Mouse (Mus musculus): Measurements from ENCODE around the gene Ube4b. TPM values are rescaled to one million over a fixed set of nuclear protein-coding genes. Genes with fewer than 3 reads are reported as not detected.

The Ube4b gene
- polyA plus RNA-seq, 1 experiment from 2014 or later: 39.0 TPM

DNA sequence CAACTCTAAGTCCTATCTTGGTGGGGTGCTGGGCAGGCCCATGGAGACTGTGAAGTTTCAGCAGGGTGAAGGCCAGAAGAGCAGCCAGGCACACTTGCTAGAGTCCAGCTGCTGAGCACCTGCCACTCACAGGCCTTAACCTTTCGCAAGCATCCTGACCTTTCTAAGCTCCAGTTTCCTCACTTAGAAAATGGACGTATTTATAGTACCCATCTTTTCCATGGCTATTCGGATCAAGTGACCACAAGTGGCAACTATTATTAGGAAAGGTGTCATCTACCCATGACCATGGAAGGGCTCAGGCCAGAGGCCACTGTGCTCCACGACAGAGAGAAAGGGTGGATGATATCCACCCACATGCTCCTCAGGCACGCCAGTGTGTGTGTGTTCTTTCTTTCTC lies 80.7 kb downstream of the Ube4b start:
- Histone ChIP-seq H3K27me3 (replicated peaks) (no peaks in the 10 kb centered on the region), H3K4me3 (replicated peaks) (no peak overlapping the region), H3K9me3 (no peaks in the 10 kb centered on the region), H3K27ac (no peak overlapping the region), H3K4me2 (replicated peaks) (no peak overlapping the region), H3K36me3 (peaks cover 45% of the 10 kb centered on the region), H3K9ac (no peak overlapping the region), H3K4me1 (replicated peaks) (no peaks in the 10 kb centered on the region)
- no peak for ATAC-seq
- 85% methylated on average over 5 of the region's 5 CpGs for WGBS

DNA sequence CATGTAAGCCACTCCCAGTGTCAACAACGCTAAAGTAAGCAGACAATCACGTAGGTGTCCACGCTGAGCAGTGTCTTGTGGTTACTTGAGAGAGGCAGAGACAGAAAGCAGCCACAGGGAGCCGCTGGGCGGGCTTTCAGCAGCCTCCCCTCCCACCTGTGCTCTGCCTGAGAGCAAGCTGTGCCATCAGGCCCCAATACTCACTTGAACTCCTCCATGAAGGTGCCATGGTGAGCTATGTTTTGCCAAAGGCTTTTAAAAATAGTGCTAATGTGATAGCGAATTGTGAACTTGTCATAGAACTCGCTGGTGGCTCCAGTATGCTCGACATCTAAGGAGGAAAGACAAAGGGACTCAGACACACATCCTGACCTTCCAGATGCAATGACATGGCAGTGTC lies 82.2 kb downstream of the Ube4b start:
- Histone ChIP-seq H3K4me1 (replicated peaks) (no peaks in the 10 kb centered on the region), H3K4me3 (replicated peaks) (no peak overlapping the region), H3K27me3 (replicated peaks) (no peaks in the 10 kb centered on the region), H3K9ac (no peak overlapping the region), H3K36me3 (peaks cover 37% of the 10 kb centered on the region), H3K9me3 (no peaks in the 10 kb centered on the region), H3K4me2 (replicated peaks) (no peak overlapping the region), H3K27ac (no peak overlapping the region)
- no peak for ATAC-seq
- 76% methylated on average over 8 of the region's 8 CpGs for WGBS

- 60% methylated on average over 2 of the region's 2 CpGs for WGBS
- Histone ChIP-seq H3K4me2 (replicated peaks) (no peak overlapping the region), H3K9me3 (no peaks in the 10 kb centered on the region), H3K4me1 (replicated peaks) (no peaks in the 10 kb centered on the region), H3K9ac (no peak overlapping the region), H3K27ac (no peak overlapping the region), H3K36me3 (peaks cover 33% of the 10 kb centered on the region), H3K4me3 (replicated peaks) (no peak overlapping the region), H3K27me3 (replicated peaks) (no peaks in the 10 kb centered on the region)
- ATAC-seq: peak; percentile 31
These were observed 85.9 kb downstream of the Ube4b start for GRCm38 (mm10) chr4:149340680-149341079.

DNA sequence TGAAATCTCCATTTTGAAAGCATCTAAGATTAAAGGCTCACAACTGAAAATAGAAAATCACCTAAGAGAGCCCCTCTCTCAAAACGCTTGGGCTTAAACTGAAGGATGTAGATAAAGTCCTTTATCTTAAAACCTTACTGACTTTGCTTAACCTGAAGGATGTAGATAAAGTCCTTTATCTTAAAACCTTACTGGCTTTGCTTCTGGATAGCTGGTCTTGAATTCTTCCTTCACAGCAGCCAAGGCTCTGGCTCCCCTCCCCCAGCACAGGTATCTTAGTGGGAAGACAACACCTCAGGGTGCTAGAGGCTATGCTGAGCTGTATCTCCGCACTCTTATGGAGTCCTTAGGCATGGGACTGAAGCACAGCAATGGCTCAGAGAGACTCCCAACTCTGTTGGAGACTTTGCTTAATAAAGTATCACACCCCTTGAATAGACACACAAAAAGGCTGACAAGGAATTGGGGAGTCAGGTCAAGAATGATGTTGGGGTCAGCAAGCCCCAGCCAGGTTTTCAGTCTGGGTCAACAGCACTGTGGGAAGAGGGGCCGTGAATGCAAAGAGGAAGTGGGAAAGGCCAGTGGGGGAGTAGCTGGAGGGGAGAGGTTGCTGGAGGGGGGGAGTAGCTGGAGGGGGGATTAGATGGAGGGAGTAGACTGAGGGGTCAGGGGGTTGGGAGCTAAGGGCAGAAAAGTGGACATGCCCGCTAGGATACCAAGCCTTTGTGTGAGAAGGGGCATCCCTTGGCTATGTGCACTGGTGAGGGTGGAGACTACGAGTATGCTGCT lies 86.9 kb downstream of the Ube4b start:
- H3K36me3 ChIP-seq: peaks cover 42% of the 10 kb centered on the region
- ATAC-seq: no peak

GRCm38 (mm10) chr4:149338137-149338536 lies 88.4 kb downstream of the Ube4b start:
- ATAC-seq: no peak
- 84% methylated on average over 2 of the region's 2 CpGs for WGBS
- no peak overlapping the region for H3K4me3 ChIP-seq (replicated peaks)
- H3K9ac ChIP-seq: no peak overlapping the region
- H3K4me1 ChIP-seq (replicated peaks): no peaks in the 10 kb centered on the region
- no peaks in the 10 kb centered on the region for H3K9me3 ChIP-seq
- H3K36me3 ChIP-seq: peaks cover 44% of the 10 kb centered on the region
- no peak overlapping the region for H3K4me2 ChIP-seq (replicated peaks)
- H3K27ac ChIP-seq: no peak overlapping the region
- no peaks in the 10 kb centered on the region for H3K27me3 ChIP-seq (replicated peaks)

More for the DNA sequence above, 86.9 kb downstream of the Ube4b start:
- WGBS: 67% methylated on average over 5 of the region's 5 CpGs
- H3K27me3 ChIP-seq (replicated peaks): no peaks in the 10 kb centered on the region
- H3K27ac ChIP-seq: no peak overlapping the region
- H3K9me3 ChIP-seq: no peaks in the 10 kb centered on the region
- no peak overlapping the region for H3K4me2 ChIP-seq (replicated peaks)
- no peak overlapping the region for H3K4me3 ChIP-seq (replicated peaks)
- no peaks in the 10 kb centered on the region for H3K4me1 ChIP-seq (replicated peaks)
- H3K9ac ChIP-seq: no peak overlapping the region

DNA sequence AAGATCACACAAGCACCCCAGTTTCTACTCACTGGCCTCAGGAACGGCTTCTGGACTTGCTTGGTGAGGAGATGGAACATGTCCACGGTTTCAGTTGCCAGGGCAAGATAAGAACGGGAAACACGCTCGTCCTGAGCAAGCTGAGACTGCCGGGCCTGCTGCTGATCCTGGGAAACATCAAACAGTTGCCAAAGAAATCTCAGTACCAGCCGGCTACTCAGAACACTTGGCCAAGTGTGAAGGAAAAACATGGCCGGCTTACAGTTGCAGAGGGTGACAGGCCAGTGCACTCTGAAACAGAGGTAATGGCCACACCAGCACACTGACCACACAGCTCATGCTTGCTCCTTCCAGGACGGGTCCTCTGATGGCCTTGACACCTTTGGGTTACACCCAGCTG lies 89.2 kb downstream of the Ube4b start:
- no peak overlapping the region for H3K9ac ChIP-seq
- no peak overlapping the region for H3K4me2 ChIP-seq (replicated peaks)
- 77% methylated on average over 9 of the region's 9 CpGs for WGBS
- H3K36me3 ChIP-seq: peaks cover 48% of the 10 kb centered on the region
- H3K9me3 ChIP-seq: no peaks in the 10 kb centered on the region
- no peak for ATAC-seq
- H3K4me3 ChIP-seq (replicated peaks): no peak overlapping the region
- no peak overlapping the region for H3K27ac ChIP-seq
- H3K27me3 ChIP-seq (replicated peaks): no peaks in the 10 kb centered on the region
- no peaks in the 10 kb centered on the region for H3K4me1 ChIP-seq (replicated peaks)

- Histone ChIP-seq H3K27ac (no peak overlapping the region), H3K4me3 (replicated peaks) (no peak overlapping the region), H3K36me3 (peaks cover 54% of the 10 kb centered on the region), H3K4me1 (replicated peaks) (no peaks in the 10 kb centered on the region), H3K9me3 (no peaks in the 10 kb centered on the region), H3K27me3 (replicated peaks) (no peaks in the 10 kb centered on the region), H3K4me2 (replicated peaks) (no peak overlapping the region), H3K9ac (no peak overlapping the region)
- no peak for ATAC-seq
- WGBS: 90% methylated on average over 7 of the region's 7 CpGs
These were observed 90.2 kb downstream of the Ube4b start for GRCm38 (mm10) chr4:149336302-149336701.

DNA sequence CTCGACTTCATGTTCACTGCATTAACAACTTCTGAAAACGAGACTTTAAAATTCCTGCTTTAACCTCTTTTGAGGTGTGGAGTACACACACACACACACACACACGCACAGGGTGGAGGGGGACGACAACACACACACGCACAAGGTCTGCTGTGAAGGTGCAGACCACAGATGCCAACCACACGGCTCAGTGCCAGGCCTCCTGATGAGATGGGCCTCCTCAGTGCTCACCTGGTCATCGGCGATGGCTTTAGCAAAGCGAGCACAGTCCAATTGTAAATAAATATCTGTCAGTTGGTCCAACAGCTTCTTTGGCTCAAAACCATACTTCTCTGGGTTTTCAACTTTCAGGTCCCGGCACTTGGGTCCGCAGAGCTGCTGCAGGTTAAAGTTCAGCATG lies 91.7 kb downstream of the Ube4b start:
- no peaks in the 10 kb centered on the region for H3K4me1 ChIP-seq (replicated peaks)
- no peak overlapping the region for H3K4me3 ChIP-seq (replicated peaks)
- H3K4me2 ChIP-seq (replicated peaks): no peak overlapping the region
- no peaks in the 10 kb centered on the region for H3K27me3 ChIP-seq (replicated peaks)
- H3K36me3 ChIP-seq: peaks cover 64% of the 10 kb centered on the region
- 92% methylated on average over 11 of the region's 11 CpGs for WGBS
- H3K9ac ChIP-seq: no peak overlapping the region
- ATAC-seq: no peak
- H3K27ac ChIP-seq: no peak overlapping the region
- no peaks in the 10 kb centered on the region for H3K9me3 ChIP-seq

DNA sequence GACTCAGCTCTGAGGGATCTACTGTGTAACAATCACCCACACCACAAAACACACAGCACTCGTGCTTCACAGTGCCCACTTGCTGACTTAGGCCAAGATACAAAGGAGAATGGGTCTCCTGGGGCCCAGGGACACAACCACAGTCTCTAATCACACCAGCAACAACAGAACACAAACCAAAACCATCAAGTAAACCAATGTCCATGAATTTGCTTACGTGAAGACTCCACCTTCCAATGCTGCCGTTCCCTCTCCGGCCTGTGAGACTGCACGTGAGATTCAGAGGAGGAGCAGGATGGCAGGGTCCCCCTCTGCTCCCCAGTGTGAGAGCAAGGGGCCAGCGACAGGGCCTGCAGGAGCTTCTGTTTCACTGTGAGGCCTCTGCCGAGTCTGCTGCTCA lies 93.8 kb downstream of the Ube4b start:
- no peak for ATAC-seq
- Histone ChIP-seq H3K4me3 (replicated peaks) (no peak overlapping the region), H3K9me3 (no peaks in the 10 kb centered on the region), H3K4me2 (replicated peaks) (no peak overlapping the region), H3K4me1 (replicated peaks) (no peaks in the 10 kb centered on the region), H3K36me3 (peaks cover 68% of the 10 kb centered on the region), H3K27ac (no peak overlapping the region), H3K9ac (no peak overlapping the region), H3K27me3 (replicated peaks) (no peaks in the 10 kb centered on the region)
- 90% methylated on average over 7 of the region's 7 CpGs for WGBS

DNA sequence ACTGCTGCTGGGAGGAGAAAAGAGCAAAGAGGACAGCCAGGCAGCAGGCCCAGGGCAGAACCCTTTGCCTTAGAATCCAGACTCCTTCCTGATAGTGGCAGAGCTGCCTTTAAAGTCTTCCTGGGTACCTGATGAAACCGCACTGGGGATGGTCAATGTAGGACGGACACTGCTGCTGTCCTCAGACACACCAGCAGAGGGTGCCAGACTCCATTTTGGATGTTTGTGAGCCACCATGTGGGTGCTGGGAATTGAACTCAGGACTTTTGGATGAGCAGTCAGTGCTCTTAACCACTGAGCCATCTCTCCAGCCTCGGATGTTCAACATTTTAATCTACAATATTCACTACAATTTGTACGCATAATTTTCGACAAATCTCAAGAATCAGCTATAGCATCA lies 96.1 kb downstream of the Ube4b start:
- Histone ChIP-seq H3K9ac (no peak overlapping the region), H3K4me1 (replicated peaks) (no peaks in the 10 kb centered on the region), H3K4me2 (replicated peaks) (no peak overlapping the region), H3K4me3 (replicated peaks) (no peak overlapping the region), H3K27me3 (replicated peaks) (no peaks in the 10 kb centered on the region), H3K27ac (no peak overlapping the region), H3K9me3 (no peaks in the 10 kb centered on the region), H3K36me3 (peaks cover 56% of the 10 kb centered on the region)
- WGBS: 91% methylated on average over 5 of the region's 5 CpGs
- ATAC-seq: no peak

DNA sequence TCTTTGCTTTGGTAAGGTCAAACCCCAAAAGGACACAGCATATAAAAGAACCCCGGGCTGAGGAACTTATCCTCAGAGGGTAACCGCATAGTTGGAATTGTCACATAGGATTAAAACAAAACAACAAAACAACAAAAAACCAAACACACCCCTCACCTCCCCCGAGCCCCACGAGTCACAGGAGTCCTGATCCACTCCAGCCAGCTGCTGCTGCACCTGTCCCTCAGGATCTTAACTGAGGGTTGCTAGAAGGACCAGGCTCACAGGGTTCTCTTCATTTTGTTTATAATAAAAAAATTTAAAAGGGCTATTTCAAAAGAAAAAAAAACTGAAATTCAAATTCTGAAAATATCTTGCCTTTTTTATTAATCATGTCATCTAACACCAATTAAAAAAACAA lies 97.8 kb downstream of the Ube4b start:
- Histone ChIP-seq H3K27me3 (replicated peaks) (no peaks in the 10 kb centered on the region), H3K4me2 (replicated peaks) (no peak overlapping the region), H3K27ac (no peak overlapping the region), H3K4me3 (replicated peaks) (no peak overlapping the region), H3K36me3 (peaks cover 40% of the 10 kb centered on the region), H3K9ac (no peak overlapping the region), H3K9me3 (no peaks in the 10 kb centered on the region), H3K4me1 (replicated peaks) (no peaks in the 10 kb centered on the region)
- ATAC-seq: no peak
- WGBS: 86% methylated on average over 4 of the region's 4 CpGs

DNA sequence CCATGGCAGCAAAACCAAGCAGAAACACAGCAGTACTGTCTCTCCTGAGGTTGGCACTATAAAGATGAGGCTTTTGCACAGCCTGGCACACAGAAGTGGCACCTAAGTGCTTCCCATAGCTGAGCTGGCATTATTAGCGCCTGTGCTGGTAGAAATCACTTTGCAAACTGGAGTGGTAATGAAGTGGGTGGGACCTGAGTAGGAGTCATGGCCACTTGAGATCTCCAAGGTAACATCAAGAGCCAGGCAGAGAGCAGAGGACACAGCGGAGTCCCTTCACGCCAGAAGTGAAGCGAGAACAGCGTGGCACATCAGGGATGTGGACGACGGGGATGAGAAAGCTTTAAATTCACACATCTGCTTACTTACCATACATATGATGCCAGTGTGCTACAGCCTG lies 99.3 kb downstream of the Ube4b start:
- Histone ChIP-seq H3K9me3 (no peaks in the 10 kb centered on the region), H3K27ac (no peak overlapping the region), H3K9ac (no peak overlapping the region), H3K4me3 (replicated peaks) (no peak overlapping the region), H3K36me3 (peaks cover 28% of the 10 kb centered on the region), H3K27me3 (replicated peaks) (no peaks in the 10 kb centered on the region), H3K4me2 (replicated peaks) (no peak overlapping the region), H3K4me1 (replicated peaks) (no peaks in the 10 kb centered on the region)
- ATAC-seq: no peak
- WGBS: 91% methylated on average over 7 of the region's 7 CpGs

GRCm38 (mm10) chr4:149325411-149326162 lies 101.0 kb downstream of the Ube4b start:
- H3K9me3 ChIP-seq: no peaks in the 10 kb centered on the region
- peaks cover 14% of the 10 kb centered on the region for H3K36me3 ChIP-seq
- H3K4me3 ChIP-seq (replicated peaks): no peak overlapping the region
- no peaks in the 10 kb centered on the region for H3K27me3 ChIP-seq (replicated peaks)
- no peak for ATAC-seq
- H3K4me1 ChIP-seq (replicated peaks): no peaks in the 10 kb centered on the region
- no peak overlapping the region for H3K9ac ChIP-seq
- H3K27ac ChIP-seq: no peak overlapping the region
- 92% methylated on average over 10 of the region's 10 CpGs for WGBS
- no peak overlapping the region for H3K4me2 ChIP-seq (replicated peaks)
